Mouse (Mus musculus): ENCODE data around the gene Hipk2.
A peak's percentile ranks its signal among the peaks of the same experiment; 100 is the strongest.

DNA sequence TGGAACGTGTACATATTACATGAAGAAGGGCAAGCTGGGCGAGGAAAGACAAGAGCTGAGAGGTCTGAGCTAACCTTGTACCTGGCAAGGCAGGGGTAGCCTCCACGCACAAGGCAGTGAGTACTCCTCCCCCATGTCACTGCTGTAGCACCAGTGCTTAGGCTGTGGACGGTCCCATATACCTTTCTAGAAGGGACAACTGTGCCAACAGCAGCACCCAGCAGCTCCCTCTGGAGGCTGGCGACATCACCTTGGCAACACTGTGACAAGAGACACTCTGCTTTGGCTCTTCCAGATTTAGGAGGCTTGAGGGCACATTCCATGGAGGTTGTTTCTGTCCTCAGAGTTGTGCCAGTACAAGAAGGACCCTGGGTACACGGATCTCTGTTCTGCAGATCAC lies 123.5 kb downstream of the Hipk2 start:
- peak; percentile 6; the same call in 1 of the 2 replicates for TF ChIP-seq CTCF (IDR thresholded peaks at IDR 0.05; ENCODE audit: control insufficient read depth, insufficient read depth, low read length)
- TF ChIP-seq POLR2A (IDR thresholded peaks at IDR 0.05; ENCODE audit: borderline replicate concordance, control insufficient read depth, low read depth, low read length), result no peak

Data from bone marrow, adult 2 months (tissue).